Mouse (Mus musculus): ENCODE measurements around the gene Zfpl1.
"Not testable (repeated sequence)": the region's sequence is repeated elsewhere in the genome, so short reads cannot be mapped to it uniquely, and the experiment has no call there.

DNA sequence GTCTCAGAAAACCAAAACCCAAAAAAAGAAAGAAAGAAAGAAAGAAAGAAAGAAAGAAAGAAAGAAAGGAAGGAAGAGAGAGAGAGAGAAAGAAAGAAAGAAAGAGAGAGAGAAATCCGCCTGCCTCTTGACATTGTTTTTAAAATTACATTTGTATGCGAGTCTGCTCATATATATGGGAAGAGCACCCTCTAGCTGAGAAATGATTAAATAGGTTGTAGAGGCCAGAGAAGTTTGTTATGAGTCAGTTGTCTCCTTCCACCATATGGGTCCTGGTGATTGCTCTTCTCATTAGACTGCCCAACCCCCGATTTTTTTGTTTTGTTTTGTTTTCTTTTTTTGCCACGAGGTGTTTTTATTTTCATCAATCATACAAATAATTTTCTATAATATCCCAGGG, 40.7 kb downstream of the Zfpl1 start:
- not testable (repeated sequence) for TF ChIP-seq GATA1 (IDR thresholded peaks at IDR 0.05; ENCODE audit: borderline replicate concordance, low read length); FLI1 (IDR thresholded peaks at IDR 0.05; ENCODE audit: low read length)
